Mouse (Mus musculus) G1E-ER4 (cell line): ENCODE results near the gene Acr. TPM values are rescaled to one million over a fixed set of nuclear protein-coding genes. Genes with fewer than 3 reads are reported as not detected.

Experiments used
- GATA1 ChIP-seq: IDR thresholded peaks from one replicate; pipeline ENCODE4 v1.8.0; 2012; ENCODE audit warnings: low read length, inconsistent platforms
- polyA plus RNA-seq: library from polyadenylated mRNA; stranded (reverse); fragments of >175 nt; gene quantifications from 2 replicates; pipeline ENCODE4 v1.2.3, GENCODE M21; 2012

The Acr gene
- polyA plus RNA-seq, result not detected in 2 replicates

DNA sequence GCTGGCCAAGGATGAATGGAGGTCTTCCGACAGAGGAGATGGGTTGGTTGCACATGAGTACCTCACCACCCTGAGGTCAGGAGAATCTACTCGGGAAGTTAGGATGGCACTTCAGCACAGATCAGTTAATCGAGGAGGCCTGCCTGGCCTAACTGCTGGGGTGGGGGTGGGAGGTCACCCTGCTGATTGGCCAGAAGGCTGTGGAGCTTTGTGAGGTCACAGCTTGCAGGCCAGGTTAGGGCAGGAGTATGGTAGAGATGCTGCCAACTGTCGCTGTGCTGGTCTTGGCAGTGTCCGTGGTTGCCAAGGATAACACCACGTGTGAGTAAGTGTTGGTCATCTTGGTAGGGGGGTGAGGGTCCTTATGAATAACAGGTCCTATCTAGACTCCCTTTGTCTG is at the start of gene Acr:
Gene Acr, plus strand, starts transcription at position 213 of the 400 bp plus-strand sequence.
- no peak for TF ChIP-seq GATA1

GRCm38 (mm10) chr15:89521951-89522350 is 46.2 kb upstream of the Acr start:
- no peak for TF ChIP-seq GATA1

- no peak for TF ChIP-seq GATA1
Measured at GRCm38 (mm10) chr15:89522566-89523282, 45.4 kb upstream of the Acr start.

DNA sequence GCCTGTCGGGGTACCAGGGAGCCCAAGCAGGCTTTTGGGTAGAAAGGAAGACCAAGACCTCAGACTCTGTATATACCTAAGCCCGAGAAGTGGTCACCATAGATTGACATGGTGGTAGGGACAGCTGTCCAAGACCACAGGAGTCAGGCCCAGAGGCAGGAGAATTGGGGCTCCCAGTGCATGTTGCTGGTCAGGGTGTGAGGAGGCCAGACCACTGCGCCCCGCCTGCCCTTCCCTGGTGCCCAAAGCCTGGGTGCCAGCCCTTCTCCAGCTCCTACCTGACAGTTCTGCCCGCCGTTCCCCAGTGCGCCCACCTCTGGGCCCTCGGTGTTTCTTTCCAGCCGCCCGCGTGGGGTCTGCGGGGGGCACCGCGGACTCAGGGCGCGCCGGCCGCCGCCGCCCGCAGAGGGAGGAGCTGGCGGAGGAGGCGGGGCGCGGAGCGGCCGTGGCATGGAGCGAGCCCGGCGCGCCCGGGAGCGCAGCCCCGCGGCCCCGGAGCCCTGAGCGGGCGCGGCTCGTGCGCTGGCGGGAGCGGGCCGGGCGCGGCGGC is 44.8 kb upstream of the Acr start:
- no peak for TF ChIP-seq GATA1

GRCm38 (mm10) chr15:89524001-89524571 is 44.0 kb upstream of the Acr start:
- no peak for TF ChIP-seq GATA1

DNA sequence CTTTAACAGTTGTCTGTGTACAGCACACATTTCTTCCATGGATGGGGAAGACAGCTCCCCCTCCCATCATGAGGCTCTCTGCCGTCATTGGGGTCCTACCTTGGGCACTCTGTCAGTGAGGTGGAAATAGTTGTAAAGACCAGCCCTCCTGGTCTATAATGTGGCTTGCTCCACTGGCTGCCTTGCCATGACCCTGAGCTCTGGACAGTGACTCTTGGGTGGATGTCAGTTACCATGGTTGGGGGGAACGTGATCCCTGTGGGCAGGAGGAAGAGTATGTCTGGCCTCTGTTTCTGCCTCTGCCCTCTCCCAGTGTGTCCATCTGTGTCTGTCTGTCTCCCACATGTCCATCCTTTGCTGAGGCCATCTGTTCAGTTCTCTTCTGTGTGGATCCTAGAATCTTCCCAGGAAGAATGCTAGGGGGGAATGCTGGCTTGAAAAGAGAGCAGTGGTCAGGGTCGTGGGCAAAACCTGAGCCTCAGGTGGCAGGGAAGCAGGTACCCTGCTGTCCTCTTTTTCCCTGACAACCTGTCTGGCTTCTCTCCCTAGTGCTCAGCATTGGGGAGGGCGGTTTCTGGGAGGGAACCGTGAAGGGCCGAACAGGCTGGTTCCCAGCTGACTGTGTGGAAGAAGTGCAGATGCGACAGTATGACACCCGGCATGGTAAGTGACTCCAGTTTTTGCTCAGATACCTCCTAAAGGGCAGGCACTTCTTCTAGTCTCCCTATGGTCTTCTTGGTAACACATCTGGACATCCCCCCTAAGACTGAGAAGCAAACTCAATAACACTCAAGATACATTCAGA is 43.3 kb upstream of the Acr start:
- no peak for TF ChIP-seq GATA1

GRCm38 (mm10) chr15:89525464-89525863 is 42.7 kb upstream of the Acr start:
- no peak for TF ChIP-seq GATA1

- no peak for TF ChIP-seq GATA1
Measured at GRCm38 (mm10) chr15:89525896-89526295, 42.2 kb upstream of the Acr start.

DNA sequence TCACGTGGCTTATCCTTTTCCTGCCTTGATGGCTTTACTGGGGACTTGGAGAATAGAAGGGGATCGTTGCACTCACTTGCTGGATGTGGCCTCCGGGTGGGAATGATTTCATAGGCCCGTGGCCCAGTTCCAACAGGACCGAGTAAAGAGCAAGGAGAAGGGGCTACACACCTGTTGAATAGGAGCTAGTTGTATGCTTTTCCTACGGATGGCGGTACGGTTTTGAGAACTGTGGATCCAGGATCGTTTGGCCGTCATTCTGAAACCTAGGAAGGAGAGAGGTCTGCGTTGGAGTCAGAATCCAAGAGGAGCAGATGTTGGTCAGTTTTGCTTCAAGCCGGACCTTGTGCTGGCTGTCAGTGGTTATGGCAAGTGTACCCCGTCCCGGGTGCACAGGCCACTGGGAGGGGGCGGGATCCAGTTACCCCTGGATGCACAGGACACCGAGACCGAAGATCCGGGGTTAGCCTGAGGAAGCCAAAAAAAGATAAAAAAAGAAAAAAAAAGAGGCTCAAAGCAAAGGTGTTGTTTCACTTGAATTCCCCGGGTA is 41.3 kb upstream of the Acr start:
- TF ChIP-seq GATA1, result no peak

DNA sequence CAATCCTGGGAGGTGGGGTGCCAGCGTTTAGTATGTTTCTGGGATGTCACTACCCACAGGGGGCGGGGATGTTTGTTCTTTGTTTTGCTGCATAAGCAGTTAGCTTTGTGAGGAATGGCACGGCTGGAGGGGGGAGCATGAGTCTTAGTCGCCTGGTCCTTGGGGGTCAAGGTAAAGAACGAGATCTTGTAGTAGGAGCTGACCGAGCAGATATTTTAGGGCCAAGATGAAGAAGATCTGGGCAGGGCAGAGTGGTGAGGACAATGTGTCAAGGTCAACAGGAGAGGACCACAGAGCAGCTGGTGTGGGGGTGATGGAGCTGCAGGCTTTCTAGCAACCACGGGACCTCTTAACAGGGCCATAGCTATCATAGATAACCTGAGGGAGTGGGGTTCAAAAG is 40.7 kb upstream of the Acr start:
- no peak for TF ChIP-seq GATA1

DNA sequence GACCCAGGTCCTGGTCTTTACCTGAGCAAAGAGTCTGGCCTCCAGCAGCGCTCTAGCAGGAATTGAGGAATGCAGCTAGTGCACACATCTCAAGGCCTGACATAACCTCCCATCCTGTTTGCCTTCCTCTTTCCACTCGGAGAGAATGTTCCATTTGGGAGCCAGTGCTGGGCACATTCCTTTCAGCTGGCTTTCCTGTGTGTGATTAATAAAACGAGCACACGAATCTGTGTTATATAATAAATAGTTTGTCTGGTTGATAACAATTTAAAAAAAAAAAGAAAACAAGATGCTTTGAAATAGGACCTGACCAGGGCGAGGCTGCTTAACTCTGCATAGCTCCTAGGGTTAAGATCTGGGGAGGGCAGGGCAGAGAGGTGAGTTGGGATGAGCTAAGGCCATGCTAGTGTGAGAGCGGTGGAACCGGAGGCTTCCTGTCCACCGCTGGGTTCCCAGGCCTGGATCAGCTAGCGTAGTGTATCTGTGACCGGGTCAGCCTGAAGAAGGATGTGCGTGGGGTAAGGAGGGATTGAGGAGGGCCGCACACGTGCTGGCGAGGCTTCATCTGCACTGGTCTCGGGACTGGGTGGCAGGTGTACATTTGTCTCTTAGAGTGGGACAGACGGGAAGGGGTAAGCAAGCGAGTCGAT is 39.8 kb upstream of the Acr start:
- no peak for TF ChIP-seq GATA1

GRCm38 (mm10) chr15:89528923-89529322 is 39.2 kb upstream of the Acr start:
- TF ChIP-seq GATA1, result no peak

DNA sequence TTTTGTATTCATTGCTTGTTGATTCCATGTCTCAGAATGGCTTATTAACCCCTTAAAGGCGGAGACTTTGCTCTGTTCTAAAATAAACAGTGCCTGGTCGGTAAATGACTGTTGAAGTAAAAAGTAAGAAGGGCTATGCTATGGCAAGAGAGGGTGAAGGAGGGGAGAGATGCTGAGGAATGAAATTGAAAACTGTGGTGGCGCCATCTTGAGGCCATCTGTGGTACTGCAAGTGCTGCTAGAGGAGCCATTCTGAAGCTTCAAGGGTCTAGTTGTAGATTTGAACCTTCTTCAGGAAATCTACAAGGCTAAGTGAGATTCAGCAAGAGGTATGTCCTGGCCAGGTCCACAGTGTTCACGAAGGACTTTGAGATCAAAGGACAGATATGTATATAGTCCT is 37.8 kb upstream of the Acr start:
- no peak for TF ChIP-seq GATA1

DNA sequence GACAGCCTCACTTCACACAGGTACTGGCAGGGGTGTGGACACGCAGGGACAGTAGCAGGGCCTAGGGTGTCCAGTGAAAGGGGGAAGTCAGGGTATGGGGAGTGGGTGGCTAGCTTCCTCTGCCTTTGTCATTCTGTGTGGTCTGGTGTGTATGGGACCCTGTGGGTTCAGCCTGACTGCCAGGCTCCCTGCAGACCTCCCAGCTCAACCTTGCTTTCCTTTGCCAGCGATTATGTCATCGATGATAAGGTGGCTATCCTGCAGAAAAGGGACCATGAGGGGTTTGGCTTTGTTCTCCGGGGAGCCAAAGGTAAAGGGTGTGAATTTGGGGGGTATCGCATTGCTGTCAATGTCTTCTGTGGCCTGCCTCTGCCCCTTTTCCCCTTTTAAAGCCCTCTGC is 36.7 kb upstream of the Acr start:
- no peak for TF ChIP-seq GATA1
